Mouse (Mus musculus) leukemia stem cell, adult 10-12 weeks (primary cell): ENCODE measurements around the gene Reg3g. TPM values are rescaled to one million over a fixed set of nuclear protein-coding genes. Genes with fewer than 3 reads are reported as not detected.

Experiments used
- polyA plus RNA-seq: library from polyadenylated mRNA; stranded (reverse); fragments of >175 nt; gene quantifications from 2 replicates; pipeline ENCODE4 v1.2.3, GENCODE M21; 2012; ENCODE audit warnings: low replicate concordance

Gene Reg3g
- not detected in 2 replicates for polyA plus RNA-seq

GRCm38 (mm10) chr6:78468772-78469171 lies at the start of gene Reg3g:
TSS of gene Reg3g (minus strand) at chr6:78468872.

GRCm38 (mm10) chr6:78422411-78422810 lies 46.3 kb downstream of the Reg3g start, which contains the start of gene Reg1:
TSS of gene Reg1 (plus strand) at chr6:78422711.

Other genes starting within 250 kb of the Reg3g start
- not detected in 2 replicates for gene Reg3b, start 98.2 kb downstream of the Reg3g start, polyA plus RNA-seq
- gene Reg3d, start 90.0 kb downstream of the Reg3g start, polyA plus RNA-seq = not detected in 2 replicates
- gene Reg3a, start 88.2 kb downstream of the Reg3g start, polyA plus RNA-seq = not detected in 2 replicates
- not detected in 2 replicates for gene Reg2, start 73.2 kb downstream of the Reg3g start, polyA plus RNA-seq
- gene Reg1, start 46.2 kb downstream of the Reg3g start, polyA plus RNA-seq = not detected in 2 replicates